Mouse (Mus musculus): ENCODE measurements at regions not wholly inside any gene's neighbourhood (a gene's known extent, or its start where the extent isn't known, plus 50 kb on each side); places are given as distances from the start of the nearest gene placed in this dataset.

DNA sequence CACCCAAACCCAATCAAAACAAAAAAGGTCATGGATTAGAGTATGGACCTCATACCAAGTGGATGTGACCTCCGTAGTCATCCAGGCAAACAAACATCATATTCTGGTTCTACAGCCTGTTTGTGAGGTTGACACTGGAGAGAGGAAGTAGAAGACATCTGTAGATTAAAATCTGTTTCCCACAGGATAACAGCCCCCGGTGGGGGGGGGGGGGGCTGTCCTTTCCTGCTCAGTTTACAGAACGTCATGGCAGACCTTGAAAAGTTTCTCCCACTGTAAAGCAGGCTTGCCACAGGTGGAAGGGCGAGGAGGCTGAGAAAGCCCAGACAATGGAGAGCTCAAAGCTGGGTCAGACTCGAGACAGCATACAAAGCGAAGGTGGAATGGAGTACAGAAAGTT lies 84.4 kb downstream of the Atp1a1 start:
- H3K36me3 ChIP-seq (ENCODE audit: control insufficient read depth, insufficient read depth): no peaks in the 10 kb centered on the region

DNA sequence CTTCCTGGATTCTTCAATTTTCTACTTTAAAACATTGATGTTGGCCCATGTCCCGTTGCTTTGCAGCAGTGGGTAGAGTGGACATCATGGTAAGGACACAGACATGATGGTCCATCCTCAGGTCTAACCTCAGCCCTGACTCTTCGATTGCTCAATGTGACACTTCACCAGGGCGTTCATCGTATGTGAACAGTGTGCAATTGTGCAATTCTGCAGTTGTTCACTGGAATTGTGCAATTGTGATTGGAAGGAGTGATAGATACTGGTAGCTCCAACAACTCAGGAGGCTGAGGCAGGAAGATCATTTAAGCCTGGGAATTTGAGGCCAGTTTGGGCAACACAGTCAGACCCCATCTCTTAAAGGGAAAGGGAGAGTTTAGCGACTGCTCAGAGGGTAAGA lies 84.9 kb downstream of the Atp1a1 start:
- H3K79me2 ChIP-seq (ENCODE audit: control insufficient read depth, insufficient read depth): no peaks in the 10 kb centered on the region
- no peaks in the 10 kb centered on the region for H3K79me3 ChIP-seq (ENCODE audit: low read depth)
- no peak for TF ChIP-seq MYOD1 (IDR thresholded peaks at IDR 0.05; ENCODE audit: control insufficient read depth, insufficient read length, low read depth)
- peak; percentile 25 for TF ChIP-seq CEBPB (IDR thresholded peaks at IDR 0.05; ENCODE audit: low read depth)
- TF ChIP-seq MYOG (IDR thresholded peaks at IDR 0.05; ENCODE audit: control insufficient read depth, extremely low read depth, insufficient read length): no peak
- H3K4me3 ChIP-seq (ENCODE audit: insufficient read depth, poor library complexity, severe bottlenecking): no peak overlapping the region
- H3K27me3 ChIP-seq (ENCODE audit: control insufficient read depth, insufficient read depth, insufficient read length): no peaks in the 10 kb centered on the region
- H3K36me3 ChIP-seq (ENCODE audit: control insufficient read depth, insufficient read depth): no peaks in the 10 kb centered on the region
- H3ac ChIP-seq (ENCODE audit: control insufficient read depth, insufficient read length, low read depth): no peak overlapping the region

More for the DNA sequence above, 84.4 kb downstream of the Atp1a1 start:
- no peaks in the 10 kb centered on the region for H3K27me3 ChIP-seq (ENCODE audit: control insufficient read depth, insufficient read depth, insufficient read length)
- H3K79me2 ChIP-seq (ENCODE audit: control insufficient read depth, insufficient read depth): no peaks in the 10 kb centered on the region
- TF ChIP-seq CEBPB (IDR thresholded peaks at IDR 0.05; ENCODE audit: low read depth) (no peak), FOSL1 (IDR thresholded peaks at IDR 0.05; ENCODE audit: insufficient read depth, low read length, poor library complexity, severe bottlenecking) (no peak), CTCF (IDR thresholded peaks at IDR 0.05; ENCODE audit: control insufficient read depth, insufficient read depth, insufficient read length) (no peak), USF1 (IDR thresholded peaks at IDR 0.05; ENCODE audit: low read depth) (no peak), MYOG (IDR thresholded peaks at IDR 0.05; ENCODE audit: control insufficient read depth, extremely low read depth, insufficient read length) (no peak), MAX (IDR thresholded peaks at IDR 0.05) (no peak), MYOD1 (IDR thresholded peaks at IDR 0.05; ENCODE audit: control insufficient read depth, insufficient read length, low read depth) (no peak)
- H3K79me3 ChIP-seq (ENCODE audit: low read depth): no peaks in the 10 kb centered on the region
- no peak overlapping the region for H3ac ChIP-seq (ENCODE audit: control insufficient read depth, insufficient read length, low read depth)
- H3K4me3 ChIP-seq (ENCODE audit: insufficient read depth, poor library complexity, severe bottlenecking): no peak overlapping the region

- Histone ChIP-seq H3ac (ENCODE audit: control insufficient read depth, insufficient read length, low read depth) (no peak overlapping the region), H3K36me3 (ENCODE audit: control insufficient read depth, insufficient read depth) (no peaks in the 10 kb centered on the region), H3K79me2 (ENCODE audit: control insufficient read depth, insufficient read depth) (no peaks in the 10 kb centered on the region), H3K27me3 (ENCODE audit: control insufficient read depth, insufficient read depth, insufficient read length) (no peaks in the 10 kb centered on the region), H3K4me3 (ENCODE audit: insufficient read depth, poor library complexity, severe bottlenecking) (no peak overlapping the region), H3K79me3 (ENCODE audit: low read depth) (no peaks in the 10 kb centered on the region)
- TF ChIP-seq USF1 (IDR thresholded peaks at IDR 0.05; ENCODE audit: low read depth) (no peak), MYOG (IDR thresholded peaks at IDR 0.05; ENCODE audit: control insufficient read depth, extremely low read depth, insufficient read length) (no peak), MAX (IDR thresholded peaks at IDR 0.05) (no peak), CTCF (IDR thresholded peaks at IDR 0.05; ENCODE audit: control insufficient read depth, insufficient read depth, insufficient read length) (no peak), MYOD1 (IDR thresholded peaks at IDR 0.05; ENCODE audit: control insufficient read depth, insufficient read length, low read depth) (no peak), CEBPB (IDR thresholded peaks at IDR 0.05; ENCODE audit: low read depth) (no peak), FOSL1 (IDR thresholded peaks at IDR 0.05; ENCODE audit: insufficient read depth, low read length, poor library complexity, severe bottlenecking) (no peak)
These were observed 85.7 kb downstream of the Atp1a1 start for GRCm38 (mm10) chr3:101518810-101519209.

GRCm38 (mm10) chr3:101517547-101517946 lies 86.9 kb downstream of the Atp1a1 start:
- TF ChIP-seq USF1 (IDR thresholded peaks at IDR 0.05; ENCODE audit: low read depth) (peak; percentile 36), MYOD1 (IDR thresholded peaks at IDR 0.05; ENCODE audit: control insufficient read depth, insufficient read length, low read depth) (no peak)
- H3K79me3 ChIP-seq (ENCODE audit: low read depth): no peaks in the 10 kb centered on the region
- H3K79me2 ChIP-seq (ENCODE audit: control insufficient read depth, insufficient read depth): no peaks in the 10 kb centered on the region
- H3K36me3 ChIP-seq (ENCODE audit: control insufficient read depth, insufficient read depth): no peaks in the 10 kb centered on the region
- no peak overlapping the region for H3K4me3 ChIP-seq (ENCODE audit: insufficient read depth, poor library complexity, severe bottlenecking)
- H3K27me3 ChIP-seq (ENCODE audit: control insufficient read depth, insufficient read depth, insufficient read length): no peaks in the 10 kb centered on the region
- no peak overlapping the region for H3ac ChIP-seq (ENCODE audit: control insufficient read depth, insufficient read length, low read depth)

DNA sequence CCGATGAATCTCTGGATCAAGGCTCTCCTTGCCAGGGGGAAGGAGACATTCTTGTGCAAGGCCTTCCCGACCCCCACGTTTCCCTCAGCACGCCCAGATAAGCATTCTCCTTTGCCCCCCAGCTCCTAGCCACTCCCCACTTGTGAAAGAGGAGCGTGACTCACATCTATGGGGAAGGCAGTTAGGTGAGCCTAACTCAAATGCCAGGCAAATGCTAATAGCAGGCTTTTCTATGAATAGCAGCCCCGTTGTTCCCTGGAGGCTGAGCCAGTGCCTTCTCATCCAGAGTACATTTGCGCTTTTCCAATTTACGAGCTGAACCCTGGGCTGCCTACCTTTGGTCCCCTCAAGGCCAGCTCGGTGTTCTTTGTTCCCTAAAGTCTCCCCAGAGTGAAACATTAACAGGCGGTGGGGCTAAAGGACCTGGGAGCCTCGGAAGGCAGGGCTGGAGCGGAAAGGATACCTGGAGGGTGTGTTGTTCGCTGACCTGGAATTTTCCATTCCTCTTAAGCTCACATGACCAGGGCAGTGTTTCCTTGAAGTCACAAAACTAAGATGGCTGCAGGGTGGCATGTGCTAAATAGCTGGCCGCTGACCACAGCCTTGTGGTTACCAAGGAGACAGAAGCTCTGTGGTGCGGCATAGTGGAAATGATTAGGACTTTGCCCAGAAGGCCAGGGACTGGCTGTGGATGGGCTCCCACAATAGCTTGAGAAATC lies 87.5 kb downstream of the Atp1a1 start:
- no peaks in the 10 kb centered on the region for H3K79me2 ChIP-seq (ENCODE audit: control insufficient read depth, insufficient read depth)
- no peak overlapping the region for H3K4me3 ChIP-seq (ENCODE audit: insufficient read depth, poor library complexity, severe bottlenecking)
- TF ChIP-seq MYOD1 (IDR thresholded peaks at IDR 0.05; ENCODE audit: control insufficient read depth, insufficient read length, low read depth): no peak
- TF ChIP-seq CTCF (IDR thresholded peaks at IDR 0.05; ENCODE audit: control insufficient read depth, insufficient read depth, insufficient read length): no peak
- TF ChIP-seq CEBPB (IDR thresholded peaks at IDR 0.05; ENCODE audit: low read depth): no peak
- TF ChIP-seq FOSL1 (IDR thresholded peaks at IDR 0.05; ENCODE audit: insufficient read depth, low read length, poor library complexity, severe bottlenecking): no peak
- TF ChIP-seq MAX (IDR thresholded peaks at IDR 0.05): no peak
- TF ChIP-seq USF1 (IDR thresholded peaks at IDR 0.05; ENCODE audit: low read depth): no peak
- TF ChIP-seq MYOG (IDR thresholded peaks at IDR 0.05; ENCODE audit: control insufficient read depth, extremely low read depth, insufficient read length): no peak

DNA sequence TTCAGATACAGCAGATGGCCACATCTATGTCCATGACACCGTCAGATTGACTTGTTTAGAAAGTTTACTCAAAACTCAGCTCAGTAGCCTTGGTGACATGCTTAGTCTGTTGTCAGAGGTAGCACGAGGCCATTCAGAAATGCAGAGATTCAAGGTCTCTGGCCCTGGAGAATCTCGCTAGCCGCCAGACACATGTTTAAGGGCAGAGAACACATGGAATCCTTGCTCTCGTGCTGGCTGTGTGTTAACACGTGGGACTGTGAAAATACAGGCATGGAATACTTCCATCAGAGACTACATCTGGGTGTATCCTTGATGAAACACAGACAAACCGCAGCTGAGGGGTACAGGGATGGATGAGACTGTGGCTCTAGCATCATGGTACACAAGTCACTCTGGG lies 88.9 kb downstream of the Atp1a1 start:
- H3K27me3 ChIP-seq (ENCODE audit: control insufficient read depth, insufficient read depth, insufficient read length): no peaks in the 10 kb centered on the region
- H3K36me3 ChIP-seq (ENCODE audit: control insufficient read depth, insufficient read depth): no peaks in the 10 kb centered on the region
- TF ChIP-seq FOSL1 (IDR thresholded peaks at IDR 0.05; ENCODE audit: insufficient read depth, low read length, poor library complexity, severe bottlenecking): no peak
- TF ChIP-seq USF1 (IDR thresholded peaks at IDR 0.05; ENCODE audit: low read depth): no peak
- H3ac ChIP-seq (ENCODE audit: control insufficient read depth, insufficient read length, low read depth): no peak overlapping the region
- no peak overlapping the region for H3K4me3 ChIP-seq (ENCODE audit: insufficient read depth, poor library complexity, severe bottlenecking)
- no peaks in the 10 kb centered on the region for H3K79me3 ChIP-seq (ENCODE audit: low read depth)
- no peaks in the 10 kb centered on the region for H3K79me2 ChIP-seq (ENCODE audit: control insufficient read depth, insufficient read depth)

More for the DNA sequence above, 87.5 kb downstream of the Atp1a1 start:
- Histone ChIP-seq H3K36me3 (ENCODE audit: control insufficient read depth, insufficient read depth) (no peaks in the 10 kb centered on the region), H3ac (ENCODE audit: control insufficient read depth, insufficient read length, low read depth) (no peak overlapping the region), H3K27me3 (ENCODE audit: control insufficient read depth, insufficient read depth, insufficient read length) (no peaks in the 10 kb centered on the region), H3K79me3 (ENCODE audit: low read depth) (no peaks in the 10 kb centered on the region)

Measured in C2C12 (cell line).